Mouse (Mus musculus): Measurements from ENCODE around the gene Tmeff1.

Gene Tmeff1

GRCm38 (mm10) chr4:48564962-48565361 is 20.0 kb upstream of the Tmeff1 start:
- DNase-seq (ENCODE audit: inconsistent ontology term): no peak

- DNase-seq (ENCODE audit: inconsistent ontology term): no peak
Measured at GRCm38 (mm10) chr4:48576361-48576760, 8.6 kb upstream of the Tmeff1 start.

- no peak for DNase-seq (ENCODE audit: inconsistent ontology term)
Measured at GRCm38 (mm10) chr4:48577831-48578230, 7.1 kb upstream of the Tmeff1 start.

- no peak for DNase-seq (ENCODE audit: inconsistent ontology term)
Measured at GRCm38 (mm10) chr4:48578399-48578798, 6.6 kb upstream of the Tmeff1 start.

GRCm38 (mm10) chr4:48579475-48580110 is 5.4 kb upstream of the Tmeff1 start:
- DNase-seq (ENCODE audit: inconsistent ontology term): no peak

GRCm38 (mm10) chr4:48581201-48581600 is 3.8 kb upstream of the Tmeff1 start:
- no peak for DNase-seq (ENCODE audit: inconsistent ontology term)

- DNase-seq (ENCODE audit: inconsistent ontology term): no peak
Measured at GRCm38 (mm10) chr4:48581993-48582392, 3.0 kb upstream of the Tmeff1 start.

- no peak for DNase-seq (ENCODE audit: inconsistent ontology term)
Measured at GRCm38 (mm10) chr4:48582941-48583340, 2.0 kb upstream of the Tmeff1 start.

GRCm38 (mm10) chr4:48585241-48586098 is 496 bp downstream of the Tmeff1 start:
- peak; percentile 64 for DNase-seq (ENCODE audit: inconsistent ontology term)

- DNase-seq (ENCODE audit: inconsistent ontology term): peak; percentile 47
Measured at GRCm38 (mm10) chr4:48586099-48586821, 1.3 kb downstream of the Tmeff1 start.

- DNase-seq (ENCODE audit: inconsistent ontology term): no peak
Measured at GRCm38 (mm10) chr4:48587526-48587925, 2.6 kb downstream of the Tmeff1 start.

- no peak for DNase-seq (ENCODE audit: inconsistent ontology term)
Measured at GRCm38 (mm10) chr4:48588576-48588975, 3.6 kb downstream of the Tmeff1 start.

GRCm38 (mm10) chr4:48590862-48591261 is 5.9 kb downstream of the Tmeff1 start:
- DNase-seq (ENCODE audit: inconsistent ontology term): no peak

- DNase-seq (ENCODE audit: inconsistent ontology term): no peak
Measured at GRCm38 (mm10) chr4:48591390-48591789, 6.4 kb downstream of the Tmeff1 start.

GRCm38 (mm10) chr4:48592328-48592727 is 7.4 kb downstream of the Tmeff1 start:
- no peak for DNase-seq (ENCODE audit: inconsistent ontology term)

- no peak for DNase-seq (ENCODE audit: inconsistent ontology term)
Measured at GRCm38 (mm10) chr4:48592844-48593243, 7.9 kb downstream of the Tmeff1 start.

GRCm38 (mm10) chr4:48596111-48596510 is 11.1 kb downstream of the Tmeff1 start:
- no peak for DNase-seq (ENCODE audit: inconsistent ontology term)

GRCm38 (mm10) chr4:48605650-48606049 is 20.7 kb downstream of the Tmeff1 start:
- no peak for DNase-seq (ENCODE audit: inconsistent ontology term)

- DNase-seq (ENCODE audit: inconsistent ontology term): no peak
Measured at GRCm38 (mm10) chr4:48609485-48609884, 24.5 kb downstream of the Tmeff1 start.

GRCm38 (mm10) chr4:48610251-48610650 is 25.3 kb downstream of the Tmeff1 start:
- peak; percentile 21 for DNase-seq (ENCODE audit: inconsistent ontology term)

GRCm38 (mm10) chr4:48615483-48615882 is 30.5 kb downstream of the Tmeff1 start:
- no peak for DNase-seq (ENCODE audit: inconsistent ontology term)

- no peak for DNase-seq (ENCODE audit: inconsistent ontology term)
Measured at GRCm38 (mm10) chr4:48617201-48617600, 32.2 kb downstream of the Tmeff1 start.
